Mouse (Mus musculus): Measurements from ENCODE around the gene Camkmt.

GRCm38 (mm10) chr17:85343435-85343834 is 253.1 kb downstream of the Camkmt start:
- TF ChIP-seq CTCF (IDR thresholded peaks at IDR 0.05; ENCODE audit: extremely low read depth, insufficient read depth, insufficient read length, insufficient replicate concordance) (no peak), POLR2A (IDR thresholded peaks at IDR 0.05; ENCODE audit: low read depth, low read length) (no peak)
